Mouse (Mus musculus): ENCODE measurements at regions not wholly inside any gene's neighbourhood (a gene's known extent, or its start where the extent isn't known, plus 50 kb on each side); places are given as distances from the start of the nearest gene placed in this dataset.
A peak's percentile ranks its signal among the peaks of the same experiment; 100 is the strongest.
"Not testable (repeated sequence)": the region's sequence is repeated elsewhere in the genome, so short reads cannot be mapped to it uniquely, and the experiment has no call there.

GRCm38 (mm10) chr5:4248422-4248821 lies 56.3 kb downstream of the Mterf1b start:
- WGBS, result 81% methylated on average over 2 of the region's 2 CpGs
- no peak overlapping the region for H3K27ac ChIP-seq (ENCODE audit: low read depth, low read length)
- H3K4me1 ChIP-seq (ENCODE audit: control insufficient read depth, insufficient read depth, low read length), result no peaks in the 10 kb centered on the region
- 0 out of 2 replicates have a peak, but pooled peaks cover 2% of the 10 kb centered on the region for H3K27me3 ChIP-seq (ENCODE audit: control insufficient read depth, insufficient read depth, low read length)
- ATAC-seq (ENCODE audit: low FRiP score, low TSS enrichment), result no peak
- H3K4me2 ChIP-seq (replicated peaks; ENCODE audit: low read depth, low read length), result no peak overlapping the region
- no peaks in the 10 kb centered on the region for H3K9me3 ChIP-seq (ENCODE audit: control insufficient read depth, low read length)
- H3K4me3 ChIP-seq (ENCODE audit: low read length), result no peak overlapping the region
- H3K36me3 ChIP-seq (ENCODE audit: control insufficient read depth, insufficient read depth, low read length), result no peaks in the 10 kb centered on the region
- no peak overlapping the region for H3K9ac ChIP-seq (ENCODE audit: low read depth, low read length)

DNA sequence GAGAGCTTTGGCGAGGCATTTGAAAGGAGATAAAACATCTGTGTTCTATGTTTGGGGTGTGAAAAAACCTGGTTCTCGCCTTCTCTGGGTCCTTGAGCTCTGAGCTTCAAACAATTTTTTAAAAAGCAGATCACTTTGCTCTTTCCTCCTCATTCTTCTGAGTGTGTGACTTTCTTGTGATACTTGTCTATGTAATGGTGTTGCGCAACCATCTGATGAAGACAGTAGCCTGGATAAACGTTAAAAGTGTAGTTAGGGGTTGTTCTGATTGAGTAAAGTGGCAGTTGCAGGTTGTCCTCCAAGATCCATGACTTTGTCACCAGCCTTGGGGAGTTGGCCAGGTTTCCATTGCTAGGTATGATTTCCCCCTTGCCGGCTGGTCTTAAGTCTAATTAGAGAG lies 62.1 kb downstream of the Mterf1b start:
- not testable (repeated sequence) for H3K4me2 ChIP-seq (replicated peaks; ENCODE audit: low read depth, low read length); H3K9ac ChIP-seq (ENCODE audit: low read depth, low read length); H3K9me3 ChIP-seq (ENCODE audit: control insufficient read depth, low read length); H3K27ac ChIP-seq (ENCODE audit: low read depth, low read length); H3K4me3 ChIP-seq (ENCODE audit: low read length); H3K36me3 ChIP-seq (ENCODE audit: control insufficient read depth, insufficient read depth, low read length); H3K27me3 ChIP-seq (ENCODE audit: control insufficient read depth, insufficient read depth, low read length); H3K4me1 ChIP-seq (ENCODE audit: control insufficient read depth, insufficient read depth, low read length); ATAC-seq (ENCODE audit: low FRiP score, low TSS enrichment)
- 83% methylated on average over 5 of the region's 5 CpGs for WGBS

DNA sequence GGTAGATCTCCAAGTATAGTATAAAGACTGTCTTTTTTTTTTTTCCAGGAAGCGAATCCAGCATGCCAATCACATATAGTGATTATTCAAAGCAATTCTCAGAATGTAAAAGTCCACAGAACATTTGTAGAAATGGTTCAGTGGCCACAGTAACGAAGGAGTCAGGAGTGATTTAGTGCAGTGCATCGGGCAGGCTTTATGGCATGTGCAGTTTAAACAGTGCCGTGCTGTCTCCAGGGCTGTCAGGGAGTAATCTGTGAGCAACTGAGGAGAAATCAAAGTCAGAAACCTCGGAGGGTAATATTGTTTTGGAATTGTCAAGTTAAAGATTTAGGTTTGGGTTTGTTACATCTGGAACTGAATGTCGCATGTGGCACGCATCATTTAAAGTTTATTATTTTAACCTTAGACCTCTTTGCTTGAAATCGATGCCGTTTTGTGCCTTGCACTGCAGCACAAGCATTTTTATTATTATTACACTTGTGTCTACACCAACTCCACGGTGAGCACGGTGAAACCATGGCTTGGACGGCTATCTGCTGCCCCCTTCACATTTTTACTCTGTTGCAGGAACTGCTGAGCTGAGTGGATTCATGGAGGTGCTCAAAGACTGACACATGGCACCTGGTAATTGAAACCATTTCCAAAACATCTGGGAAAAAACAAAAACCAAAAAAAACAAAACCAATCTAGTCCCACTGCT lies 65.0 kb downstream of the Mterf1b start:
- peak; percentile 94 for ATAC-seq (ENCODE audit: low FRiP score, low TSS enrichment)
- no peaks in the 10 kb centered on the region for H3K36me3 ChIP-seq (ENCODE audit: control insufficient read depth, insufficient read depth, low read length)
- 8% methylated on average over 12 of the region's 12 CpGs for WGBS
- H3K27ac ChIP-seq (ENCODE audit: low read depth, low read length), result no peak overlapping the region
- peaks cover 5% of the 10 kb centered on the region; the same call in 1 of the 2 replicates for H3K27me3 ChIP-seq (ENCODE audit: control insufficient read depth, insufficient read depth, low read length)
- H3K4me2 ChIP-seq (replicated peaks; ENCODE audit: low read depth, low read length), result peak overlapping the region; percentile 19; the same call in 1 of the 2 replicates
- no peaks in the 10 kb centered on the region for H3K9me3 ChIP-seq (ENCODE audit: control insufficient read depth, low read length)
- H3K9ac ChIP-seq (ENCODE audit: low read depth, low read length), result no peak overlapping the region
- H3K4me1 ChIP-seq (ENCODE audit: control insufficient read depth, insufficient read depth, low read length), result peaks cover 4% of the 10 kb centered on the region; the same call in 1 of the 2 replicates
- no peak overlapping the region for H3K4me3 ChIP-seq (ENCODE audit: low read length)

- Histone ChIP-seq H3K9ac (ENCODE audit: low read depth, low read length) (no peak overlapping the region), H3K9me3 (ENCODE audit: control insufficient read depth, low read length) (no peaks in the 10 kb centered on the region), H3K4me1 (ENCODE audit: control insufficient read depth, insufficient read depth, low read length) (peaks cover 4% of the 10 kb centered on the region; the same call in 1 of the 2 replicates), H3K4me2 (replicated peaks; ENCODE audit: low read depth, low read length) (no peak overlapping the region), H3K4me3 (ENCODE audit: low read length) (no peak overlapping the region), H3K36me3 (ENCODE audit: control insufficient read depth, insufficient read depth, low read length) (no peaks in the 10 kb centered on the region), H3K27me3 (ENCODE audit: control insufficient read depth, insufficient read depth, low read length) (peaks cover 5% of the 10 kb centered on the region; the same call in 1 of the 2 replicates), H3K27ac (ENCODE audit: low read depth, low read length) (no peak overlapping the region)
- no peak for ATAC-seq (ENCODE audit: low FRiP score, low TSS enrichment)
- 87% methylated on average over 4 of the region's 4 CpGs for WGBS
Measured at GRCm38 (mm10) chr5:4259260-4259659, 67.1 kb downstream of the Mterf1b start.

DNA sequence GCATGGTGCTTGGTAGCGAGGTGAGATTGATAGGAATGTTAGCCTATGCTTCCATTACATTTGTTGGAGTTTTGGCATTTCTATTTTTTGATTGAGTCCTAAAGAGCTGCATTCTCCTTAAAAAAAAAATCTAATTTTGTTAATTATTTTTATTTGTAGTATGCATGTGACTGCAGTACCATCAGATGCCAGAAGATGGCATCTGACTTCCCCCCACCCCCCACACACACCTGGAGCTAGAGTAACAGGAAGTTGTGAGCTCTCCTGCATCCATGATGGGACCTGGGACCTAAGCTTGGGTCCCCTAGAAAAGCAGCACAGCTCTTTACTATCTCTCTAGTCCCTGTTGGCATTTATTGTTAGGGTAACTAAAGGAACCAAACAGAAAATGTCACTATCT lies 70.5 kb downstream of the Mterf1b start:
- Histone ChIP-seq H3K9me3 (ENCODE audit: control insufficient read depth, low read length) (no peaks in the 10 kb centered on the region), H3K9ac (ENCODE audit: low read depth, low read length) (no peak overlapping the region), H3K27me3 (ENCODE audit: control insufficient read depth, insufficient read depth, low read length) (no peaks in the 10 kb centered on the region), H3K4me1 (ENCODE audit: control insufficient read depth, insufficient read depth, low read length) (no peaks in the 10 kb centered on the region), H3K36me3 (ENCODE audit: control insufficient read depth, insufficient read depth, low read length) (no peaks in the 10 kb centered on the region), H3K27ac (ENCODE audit: low read depth, low read length) (no peak overlapping the region), H3K4me2 (replicated peaks; ENCODE audit: low read depth, low read length) (no peak overlapping the region), H3K4me3 (ENCODE audit: low read length) (no peak overlapping the region)
- no peak for ATAC-seq (ENCODE audit: low FRiP score, low TSS enrichment)
- 87% methylated on average over 1 of the region's 1 CpGs for WGBS

- no peak overlapping the region for H3K4me2 ChIP-seq (replicated peaks; ENCODE audit: low read depth, low read length)
Measured at GRCm38 (mm10) chr5:4263560-4264160, 71.5 kb downstream of the Mterf1b start.

GRCm38 (mm10) chr5:4267717-4268116 lies 75.5 kb downstream of the Mterf1b start:
- no peak overlapping the region for H3K4me2 ChIP-seq (replicated peaks; ENCODE audit: low read depth, low read length)
- H3K4me1 ChIP-seq (ENCODE audit: control insufficient read depth, insufficient read depth, low read length), result no peaks in the 10 kb centered on the region
- H3K27me3 ChIP-seq (ENCODE audit: control insufficient read depth, insufficient read depth, low read length), result no peaks in the 10 kb centered on the region
- 61% methylated on average over 2 of the region's 2 CpGs for WGBS
- no peaks in the 10 kb centered on the region for H3K9me3 ChIP-seq (ENCODE audit: control insufficient read depth, low read length)
- H3K9ac ChIP-seq (ENCODE audit: low read depth, low read length), result no peak overlapping the region
- H3K4me3 ChIP-seq (ENCODE audit: low read length), result no peak overlapping the region
- ATAC-seq (ENCODE audit: low FRiP score, low TSS enrichment), result no peak
- no peaks in the 10 kb centered on the region for H3K36me3 ChIP-seq (ENCODE audit: control insufficient read depth, insufficient read depth, low read length)
- H3K27ac ChIP-seq (ENCODE audit: low read depth, low read length), result no peak overlapping the region

More at GRCm38 (mm10) chr5:4263560-4264160, 71.5 kb downstream of the Mterf1b start:
- ATAC-seq (ENCODE audit: low FRiP score, low TSS enrichment), result no peak
- H3K4me3 ChIP-seq (ENCODE audit: low read length), result no peak overlapping the region
- no peaks in the 10 kb centered on the region for H3K27me3 ChIP-seq (ENCODE audit: control insufficient read depth, insufficient read depth, low read length)
- H3K36me3 ChIP-seq (ENCODE audit: control insufficient read depth, insufficient read depth, low read length), result no peaks in the 10 kb centered on the region
- no peak overlapping the region for H3K9ac ChIP-seq (ENCODE audit: low read depth, low read length)
- H3K4me1 ChIP-seq (ENCODE audit: control insufficient read depth, insufficient read depth, low read length), result no peaks in the 10 kb centered on the region
- no peak overlapping the region for H3K27ac ChIP-seq (ENCODE audit: low read depth, low read length)
- no peaks in the 10 kb centered on the region for H3K9me3 ChIP-seq (ENCODE audit: control insufficient read depth, low read length)
- 77% methylated on average over 5 of the region's 5 CpGs for WGBS

DNA sequence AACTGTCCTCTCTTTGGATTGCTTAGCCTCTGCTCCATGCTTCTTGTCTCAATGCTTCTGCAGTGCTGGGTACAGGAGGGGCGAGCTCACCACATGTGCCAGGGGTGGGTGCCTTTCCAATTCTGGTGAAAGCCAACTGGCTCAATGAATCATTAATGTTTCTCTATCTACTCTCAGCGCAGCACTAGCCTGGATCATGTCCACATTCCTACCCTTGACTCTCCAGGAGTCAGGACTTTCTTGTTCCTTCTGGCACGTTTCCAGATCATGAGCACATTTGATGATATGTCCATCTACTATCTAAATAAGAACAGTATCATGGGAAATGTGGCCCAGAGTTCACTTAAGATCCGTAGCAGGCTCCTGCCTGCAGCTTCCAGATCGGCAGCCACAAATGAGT lies 80.8 kb downstream of the Mterf1b start:
- no peak overlapping the region for H3K27ac ChIP-seq (ENCODE audit: low read depth, low read length)
- 72% methylated on average over 5 of the region's 5 CpGs for WGBS
- no peak for ATAC-seq (ENCODE audit: low FRiP score, low TSS enrichment)
- no peaks in the 10 kb centered on the region for H3K27me3 ChIP-seq (ENCODE audit: control insufficient read depth, insufficient read depth, low read length)
- H3K36me3 ChIP-seq (ENCODE audit: control insufficient read depth, insufficient read depth, low read length), result no peaks in the 10 kb centered on the region
- no peak overlapping the region for H3K4me3 ChIP-seq (ENCODE audit: low read length)
- no peak overlapping the region for H3K9ac ChIP-seq (ENCODE audit: low read depth, low read length)
- no peaks in the 10 kb centered on the region for H3K9me3 ChIP-seq (ENCODE audit: control insufficient read depth, low read length)
- no peaks in the 10 kb centered on the region for H3K4me1 ChIP-seq (ENCODE audit: control insufficient read depth, insufficient read depth, low read length)
- no peak overlapping the region for H3K4me2 ChIP-seq (replicated peaks; ENCODE audit: low read depth, low read length)

DNA sequence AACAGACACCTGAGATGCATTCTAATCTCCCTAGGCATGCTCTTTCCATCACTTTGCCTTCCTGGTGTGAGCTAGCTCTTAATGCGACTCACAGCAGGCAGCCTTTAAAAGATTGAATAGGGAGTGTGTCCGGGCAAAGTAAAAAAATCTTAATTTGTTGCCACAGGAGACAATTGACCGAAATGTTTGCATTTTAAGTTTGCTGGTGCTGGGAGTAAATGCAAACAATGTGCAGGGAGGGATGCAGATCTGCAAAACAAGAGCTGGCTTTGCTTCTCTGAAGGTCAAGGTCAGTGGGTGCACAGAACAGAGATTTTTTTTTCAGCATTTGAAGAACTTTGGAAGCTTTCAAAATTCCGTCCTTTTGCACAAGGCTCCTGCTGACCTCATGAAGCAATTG lies 111.4 kb downstream of the Mterf1b start:
- 34% methylated on average over 4 of the region's 4 CpGs for WGBS
- no peak for ATAC-seq (ENCODE audit: low FRiP score, low TSS enrichment)

More for the DNA sequence above, 111.4 kb downstream of the Mterf1b start:
- Histone ChIP-seq H3K4me1 (ENCODE audit: control insufficient read depth, insufficient read depth, low read length) (no peaks in the 10 kb centered on the region), H3K9me3 (ENCODE audit: control insufficient read depth, low read length) (no peaks in the 10 kb centered on the region), H3K27ac (ENCODE audit: low read depth, low read length) (no peak overlapping the region), H3K4me3 (ENCODE audit: low read length) (no peak overlapping the region), H3K36me3 (ENCODE audit: control insufficient read depth, insufficient read depth, low read length) (no peaks in the 10 kb centered on the region), H3K9ac (ENCODE audit: low read depth, low read length) (no peak overlapping the region), H3K4me2 (replicated peaks; ENCODE audit: low read depth, low read length) (no peak overlapping the region), H3K27me3 (ENCODE audit: control insufficient read depth, insufficient read depth, low read length) (no peaks in the 10 kb centered on the region)

Measured in kidney, embryonic 14.5 days (tissue).